Comparison of ENCODE assay signal across 8 mouse cellular contexts in the genomic region with DNA sequence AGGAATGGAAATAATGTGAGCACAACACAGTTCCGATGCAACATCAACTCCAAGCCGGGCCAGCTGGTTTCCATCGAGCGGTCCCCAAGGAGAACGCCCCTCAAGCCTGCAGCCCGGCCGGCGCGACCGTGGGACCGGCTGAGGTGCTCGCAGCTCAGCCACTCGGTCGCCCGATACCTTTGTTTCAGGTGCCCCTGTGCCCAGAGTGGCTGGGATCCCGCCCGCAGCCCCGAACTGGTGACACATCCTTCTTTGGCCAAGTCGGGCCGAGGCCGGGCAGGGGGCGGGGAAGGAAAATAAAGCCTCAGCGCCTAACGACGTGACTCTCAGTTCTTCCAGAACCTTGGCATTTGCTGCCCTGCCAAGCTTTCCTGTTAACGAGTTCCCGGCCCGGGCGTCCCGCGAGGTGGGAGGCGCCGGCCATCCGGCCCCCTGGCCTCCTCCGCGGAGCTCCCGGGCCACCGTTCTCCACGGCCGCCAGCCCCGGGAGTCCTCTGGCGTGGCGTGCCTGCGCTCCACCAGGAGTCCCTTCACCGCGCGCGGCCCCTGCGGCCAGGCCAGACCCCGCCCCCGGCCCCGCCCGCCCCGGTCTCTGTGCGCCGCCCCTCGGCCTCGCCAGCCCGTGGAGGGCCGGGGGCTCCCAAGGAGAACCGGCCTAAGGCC. TPM values are rescaled to one million over a fixed set of nuclear protein-coding genes. Genes with fewer than 3 reads are reported as not detected.
DNase-seq lines count a peak whose midpoint lies in the region; ATAC-seq and TF ChIP-seq lines count a peak whose summit lies in the region.

No protein-coding gene starts in this region.

- peaks cover 13% of the 10 kb centered on the region; the same call in 1 of the 2 replicates for H3K4me1 ChIP-seq in intestine, embryonic 14.5 days (replicated peaks; ENCODE audit: control insufficient read depth, insufficient read depth, low read length)
- H3K4me1 ChIP-seq in liver, embryonic 16.5 days (ENCODE audit: control insufficient read depth, low read depth, low read length) = peaks cover 20% of the 10 kb centered on the region
- peaks cover 6% of the 10 kb centered on the region; the same call in 1 of the 2 replicates for H3K4me1 ChIP-seq in neural tube, embryonic 11.5 days (ENCODE audit: control insufficient read depth, insufficient read depth, low read length)

- H3K4me3 ChIP-seq in C2C12 (ENCODE audit: insufficient read depth, poor library complexity, severe bottlenecking) = peak overlapping the region; percentile 46
- peak overlapping the region; percentile 95 for H3K4me3 ChIP-seq in gastrocnemius, adult 2 months
- H3K4me3 ChIP-seq in intestine, embryonic 14.5 days (ENCODE audit: low read depth, low read length) = peak overlapping the region; percentile 86
- peak overlapping the region; percentile 83 for H3K4me3 ChIP-seq in liver, embryonic 16.5 days (ENCODE audit: low read depth, low read length)
- peak overlapping the region; percentile 79 for H3K4me3 ChIP-seq in neural tube, embryonic 11.5 days (ENCODE audit: low read depth, low read length)

- peak overlapping the region; percentile 99 for H3K27ac ChIP-seq in gastrocnemius, adult 2 months
- peak overlapping the region; percentile 98 for H3K27ac ChIP-seq in intestine, embryonic 14.5 days (ENCODE audit: low read depth)
- H3K27ac ChIP-seq in liver, embryonic 16.5 days (ENCODE audit: low read length) = peak overlapping the region; percentile 87
- H3K27ac ChIP-seq in neural tube, embryonic 11.5 days (ENCODE audit: low read depth, low read length) = peak overlapping the region; percentile 93

- DNase-seq in Muller cell, postnatal 12 days (ENCODE audit: inconsistent ontology term) = peak; percentile 92
- DNase-seq in cerebellum, postnatal 36 days = peak; percentile 62 to 66
- DNase-seq in gastrocnemius, adult 2 months = peak; percentile 87
- DNase-seq in intestine, embryonic 14.5 days (ENCODE audit: low spot score) = peak; percentile 93
- DNase-seq in neural tube, embryonic 11.5 days (ENCODE audit: low spot score) = no peak
- peak; percentile 92 for DNase-seq in yolk sac, embryonic 10.5 days (ENCODE audit: low spot score)

- no peaks in the 10 kb centered on the region for H3K36me3 ChIP-seq in C2C12 (ENCODE audit: control insufficient read depth, insufficient read depth)
- no peaks in the 10 kb centered on the region for H3K36me3 ChIP-seq in intestine, embryonic 14.5 days (ENCODE audit: control insufficient read depth, insufficient read depth, low read length)
- no peaks in the 10 kb centered on the region for H3K36me3 ChIP-seq in liver, embryonic 16.5 days (ENCODE audit: control insufficient read depth, insufficient read depth)
- H3K36me3 ChIP-seq in neural tube, embryonic 11.5 days (ENCODE audit: control insufficient read depth, insufficient read depth, low read length) = no peaks in the 10 kb centered on the region

- H3ac ChIP-seq in C2C12 (ENCODE audit: control insufficient read depth, insufficient read length, low read depth) = peak overlapping the region; percentile 92

- peak overlapping the region; percentile 66 for H3K4me2 ChIP-seq in intestine, embryonic 14.5 days (ENCODE audit: low read length)
- peak overlapping the region; percentile 95 for H3K4me2 ChIP-seq in liver, embryonic 16.5 days (ENCODE audit: low read depth, low read length)
- peak overlapping the region; percentile 69 for H3K4me2 ChIP-seq in neural tube, embryonic 11.5 days (ENCODE audit: low read depth)

- H3K9me3 ChIP-seq in intestine, embryonic 14.5 days (ENCODE audit: control insufficient read depth, low read length) = no peaks in the 10 kb centered on the region
- no peaks in the 10 kb centered on the region for H3K9me3 ChIP-seq in liver, embryonic 16.5 days (replicated peaks; ENCODE audit: control insufficient read depth, low read length)
- H3K9me3 ChIP-seq in neural tube, embryonic 11.5 days (ENCODE audit: control insufficient read depth, low read length) = no peaks in the 10 kb centered on the region

- no peak for TF ChIP-seq CTCF in C2C12 (IDR thresholded peaks at IDR 0.05; ENCODE audit: control insufficient read depth, insufficient read depth, insufficient read length)
- TF ChIP-seq CTCF in gastrocnemius, adult 2 months (IDR thresholded peaks at IDR 0.05) = no peak; the same call in 1 of the 2 replicates

- WGBS in intestine, embryonic 14.5 days = under 1% methylated on average over 51 of the region's 61 CpGs
- under 1% methylated on average over 50 of the region's 61 CpGs for WGBS in liver, embryonic 16.5 days (ENCODE audit: insufficient replicate concordance)
- WGBS in neural tube, embryonic 11.5 days = 0% methylated on average over 50 of the region's 61 CpGs

- H3K27me3 ChIP-seq in C2C12 (ENCODE audit: control insufficient read depth, insufficient read depth, insufficient read length) = no peaks in the 10 kb centered on the region
- H3K27me3 ChIP-seq in intestine, embryonic 14.5 days (replicated peaks; ENCODE audit: control insufficient read depth, insufficient read depth, low read length) = no peaks in the 10 kb centered on the region
- H3K27me3 ChIP-seq in liver, embryonic 16.5 days (ENCODE audit: control insufficient read depth, insufficient read depth, low read depth, low read length) = no peaks in the 10 kb centered on the region
- no peaks in the 10 kb centered on the region for H3K27me3 ChIP-seq in neural tube, embryonic 11.5 days (ENCODE audit: control insufficient read depth, insufficient read depth, low read length)

- peak; percentile 97 for ATAC-seq in intestine, embryonic 14.5 days (replicated peaks; ENCODE audit: low FRiP score, low TSS enrichment, low read depth)
- peak; percentile 93 for ATAC-seq in liver, embryonic 16.5 days (ENCODE audit: low read depth)
- ATAC-seq in neural tube, embryonic 11.5 days (ENCODE audit: insufficient read depth, low FRiP score, low TSS enrichment) = peak; percentile 93

- H3K79me3 ChIP-seq in C2C12 (ENCODE audit: low read depth) = peaks cover 6% of the 10 kb centered on the region

- intact Hi-C loops in gastrocnemius, adult 2 months (cut with DNase I) = loop anchor here (2.0 to 5.0 kb wide), 2 partner anchors 50 to 69 kb away; no protein-coding TSS in a partner anchor

- peaks cover 33% of the 10 kb centered on the region for H3K79me2 ChIP-seq in C2C12 (ENCODE audit: control insufficient read depth, insufficient read depth)

- peak overlapping the region; percentile 85 for H3K9ac ChIP-seq in intestine, embryonic 14.5 days (ENCODE audit: low read length)
- peak overlapping the region; percentile 87 for H3K9ac ChIP-seq in liver, embryonic 16.5 days (ENCODE audit: low read depth, low read length)
- H3K9ac ChIP-seq in neural tube, embryonic 11.5 days (ENCODE audit: low read length) = peak overlapping the region; percentile 71

TF ChIP-seq in C2C12, 6 proteins besides CTCF, POLR2A, EP300 and RAD21:
- TF ChIP-seq FOSL1 (IDR thresholded peaks at IDR 0.05; ENCODE audit: insufficient read depth, low read length, poor library complexity, severe bottlenecking) (no peak), MAX (IDR thresholded peaks at IDR 0.05) (peak; percentile 3), MYOG (IDR thresholded peaks at IDR 0.05; ENCODE audit: control insufficient read depth, extremely low read depth, insufficient read length) (no peak)

RNA-seq across cellular contexts. Expression of a gene that starts 0.5 kb away (rescaled TPM):
- 2.4 TPM for polyA plus RNA-seq in C2C12 (2012; fragmentation: generic; extraction: Trizol)
- 100 to 1,000 TPM; 162 to 209 TPM for total RNA-seq in gastrocnemius, adult 2 months (2021)
- polyA plus RNA-seq in intestine, embryonic 14.5 days (2014; fragmentation: Nextera tagmentation; extraction: Ambion mirVana) = 14.1 and 16.2 TPM in 2 replicates
- polyA plus RNA-seq in liver, embryonic 16.5 days (2015; fragmentation: Nextera tagmentation; extraction: Ambion mirVana) = 3.8 and 4.5 TPM in 2 replicates
- polyA plus RNA-seq in neural tube, embryonic 11.5 days (2014; fragmentation: Nextera tagmentation; extraction: Ambion mirVana) = 16.4 and 17.3 TPM in 2 replicates
